ENCODE assay signal across 8 mouse cellular contexts in the genomic region with DNA sequence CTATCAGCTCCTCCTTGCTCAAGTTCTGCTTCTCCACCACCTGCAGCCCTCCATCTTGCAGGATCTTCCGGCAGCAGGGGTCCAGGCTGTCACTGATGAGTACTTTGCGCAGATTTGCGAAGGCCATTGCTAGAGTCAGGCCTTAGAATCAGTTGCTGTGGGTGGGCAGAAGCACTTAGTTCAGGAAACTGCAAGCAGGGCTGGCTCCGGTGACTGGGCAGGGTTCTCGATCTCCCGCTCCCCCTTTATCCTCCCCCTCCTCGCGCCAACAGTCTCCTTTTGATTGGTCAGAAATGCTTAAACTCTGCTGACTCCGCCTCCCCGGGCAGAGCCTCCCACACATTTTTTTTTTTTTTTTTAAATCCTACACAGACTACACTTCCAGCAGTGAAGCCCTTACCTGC. TPM values are rescaled to one million over a fixed set of nuclear protein-coding genes. Genes with fewer than 3 reads are reported as not detected.
DNase-seq lines count a peak whose midpoint lies in the region; ATAC-seq lines count a peak whose summit lies in the region.
"Not testable (repeated sequence)": the region's sequence is repeated elsewhere in the genome, so short reads cannot be mapped to it uniquely, and the experiment has no call there.

A gene (minus strand): TSS at position 285 of the 404 bp plus-strand sequence.

- peak; percentile 90 for ATAC-seq in inflammation-experienced regulatory T-cells, adult 6 months
- peak; percentile 55 for ATAC-seq in megakaryocyte, adult 5-6 weeks (ENCODE audit: poor library complexity, severe bottlenecking)

- peak; percentile 34 to 35 for DNase-seq in adrenal gland, adult 18-20 months (ENCODE audit: low spot score in 2 of 2)
- DNase-seq in embryo, embryonic 11 days: peak; percentile 92
- peak; percentile 39 to 73 for DNase-seq in gastrocnemius, postnatal 4 days (ENCODE audit: low spot score in 2 of 2)
- peak; percentile 56 to 77 for DNase-seq in left cerebral cortex, postnatal 10 days (ENCODE audit: extremely low spot score in 1 of 2, low spot score in 2 of 2)
- peak; percentile 50 for DNase-seq in right cerebral cortex, postnatal 14 days
- peak; percentile 35 to 53 for DNase-seq in urinary bladder, postnatal 36 days (ENCODE audit: low spot score in 2 of 2)

- intact Hi-C loops in left cerebral cortex, postnatal 10 days (cut with DNase I): not testable (repeated sequence)

RNA-seq across cellular contexts. Expression of the gene that starts here (rescaled TPM):
- 10 to 100 TPM in 1 of 2 experiments, 1 to 10 TPM in 1; 9.5 to 30.8 TPM for total RNA-seq in adrenal gland, adult 18-20 months (2021)
- total RNA-seq in gastrocnemius, postnatal 4 days (2021): 10 to 100 TPM; 22.9 to 29.1 TPM
- 100 to 1,000 TPM in 2 of 3 experiments, 10 to 100 TPM in 1; 88.7 to 105 (median 101) TPM for polyA plus RNA-seq in inflammation-experienced regulatory T-cells, adult 6 months (2017; shearing (Covaris generic))
- 10 to 100 TPM; 49.4 to 57.8 TPM for total RNA-seq in left cerebral cortex, postnatal 10 days (2021)
- 11.0 and 13.9 TPM in 2 replicates for total RNA-seq in megakaryocyte, adult 5-6 weeks (2015)
- 59.7 and 75.3 TPM in 2 replicates for total RNA-seq in megakaryocyte, adult 5-6 weeks (2017)

Comparison
In these comparisons a context has a peak if more than half of its experiments do, and no peak if none do; other contexts are left out.
1. Peak in every context shown above with its lines: DNase-seq and ATAC-seq.
2. DNase-seq: peak in every context shown above with its lines; median percentile 92 in embryo, embryonic 11 days; 66 in left cerebral cortex, postnatal 10 days; 56 in gastrocnemius, postnatal 4 days; 50 in right cerebral cortex, postnatal 14 days; 44 in urinary bladder, postnatal 36 days; 34 in adrenal gland, adult 18-20 months.